Mouse (Mus musculus) heart, embryonic 13.5 days (tissue): ENCODE results near the gene Fam89b. TPM values are rescaled to one million over a fixed set of nuclear protein-coding genes. Genes with fewer than 3 reads are reported as not detected.

ENCODE experiments used
- ATAC-seq: fragments of 200-750 bp; cut with Nextera tagmentation; 2 replicates; pipeline ENCODE4 v1.8.0; 2017; ENCODE audit warnings: moderate TSS enrichment; ENCODE audit not compliant: insufficient number of reproducible peaks, low FRiP score, low TSS enrichment; ENCODE audit errors: extremely low read depth
- H3K27ac ChIP-seq: fragments of 300-500 bp; sonication (generic); replicated peaks from 2 replicates; pipeline ENCODE4 v1.5.1; 2015; ENCODE audit warnings: moderate library complexity, mild to moderate bottlenecking, inconsistent platforms
- H3K27me3 ChIP-seq: fragments of 300-500 bp; sonication (generic); replicated peaks from 2 replicates; pipeline ENCODE4 v1.6.1; 2015; ENCODE audit warnings: mild to moderate bottlenecking, inconsistent platforms
- H3K36me3 ChIP-seq: fragments of 300-500 bp; sonication (generic); 2 replicates; pipeline ENCODE4 v1.6.1; 2015; ENCODE audit warnings: mild to moderate bottlenecking, inconsistent platforms
- H3K4me1 ChIP-seq: fragments of 300-500 bp; sonication (generic); 2 replicates; pipeline ENCODE4 v1.6.1; 2015; ENCODE audit warnings: inconsistent platforms
- H3K4me2 ChIP-seq: fragments of 300-500 bp; sonication (generic); 2 replicates; pipeline ENCODE4 v1.6.1; 2015; ENCODE audit warnings: inconsistent platforms, mild to moderate bottlenecking, moderate library complexity
- H3K4me3 ChIP-seq: fragments of 300-500 bp; sonication (generic); 2 replicates; pipeline ENCODE4 v1.5.1; 2015; ENCODE audit warnings: moderate library complexity, mild to moderate bottlenecking, inconsistent platforms
- H3K9ac ChIP-seq: fragments of 300-500 bp; sonication (generic); 2 replicates; pipeline ENCODE4 v1.6.1; 2015; ENCODE audit warnings: inconsistent platforms, mild to moderate bottlenecking, moderate library complexity
- H3K9me3 ChIP-seq: fragments of 300-500 bp; sonication (generic); 2 replicates; pipeline ENCODE4 v1.6.1; 2016; ENCODE audit warnings: inconsistent platforms
- WGBS: fragments of 180-500 bp; shearing (Covaris S2); methylation state at CpG from one replicate; pipeline ENCODE4 v1.1.7; 2015; ENCODE audit warnings: mixed read lengths; 5-methylcytosine and 5-hydroxymethylcytosine counted together
- polyA plus RNA-seq: library from polyadenylated mRNA; unstranded; fragments of >200 nt; fragmentation: Nextera tagmentation; extraction: Ambion mirVana; gene quantifications from 2 replicates; pipeline ENCODE4 v1.2.1, GENCODE M21; 2015

The Fam89b gene
- polyA plus RNA-seq, result 79.7 and 82.6 TPM in 2 replicates

GRCm38 (mm10) chr19:5729444-5729815 lies at the start of gene Fam89b:
Fam89b (minus strand) TSS chr19:5729653.
- peaks cover 63% of the 10 kb centered on the region for H3K4me1 ChIP-seq
- ATAC-seq, result peak; percentile 42
- under 1% methylated on average over 37 of the region's 37 CpGs for WGBS

DNA sequence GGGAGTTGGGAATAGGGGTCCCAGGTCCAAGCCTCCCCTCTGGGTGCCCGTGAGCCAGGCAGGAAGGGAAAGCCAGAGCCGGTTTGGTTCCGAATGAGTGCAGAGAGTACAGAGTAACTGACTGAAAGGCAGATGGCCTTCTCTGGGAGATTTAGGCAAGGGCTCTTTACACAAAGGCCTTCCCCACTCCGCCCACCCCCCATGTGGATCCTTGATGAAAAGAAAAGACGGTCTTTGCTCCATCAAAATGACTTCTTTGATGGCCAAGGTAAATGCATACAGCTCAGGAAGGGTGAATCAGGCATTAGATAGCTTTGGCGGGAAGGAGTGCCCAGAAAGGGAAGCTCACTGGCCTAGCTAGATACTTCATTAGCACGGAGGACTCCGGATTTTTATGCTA lies 48.9 kb upstream of the Fam89b start:
- no peaks in the 10 kb centered on the region for H3K4me1 ChIP-seq
- H3K9me3 ChIP-seq, result no peaks in the 10 kb centered on the region
- H3K27me3 ChIP-seq, result 0 out of 2 replicates have a peak, but pooled peaks cover 3% of the 10 kb centered on the region
- no peak overlapping the region for H3K4me3 ChIP-seq
- ATAC-seq, result no peak
- H3K27ac ChIP-seq, result no peak overlapping the region
- no peaks in the 10 kb centered on the region for H3K36me3 ChIP-seq
- 50% methylated on average over 8 of the region's 8 CpGs for WGBS
- peak overlapping the region; percentile 14; the same call in 1 of the 2 replicates for H3K9ac ChIP-seq
- H3K4me2 ChIP-seq, result no peak overlapping the region

More at GRCm38 (mm10) chr19:5729444-5729815, at the start of gene Fam89b:
- H3K9me3 ChIP-seq, result no peaks in the 10 kb centered on the region
- H3K4me2 ChIP-seq, result peak within 1 kb of the TSS; percentile 98
- peak within 1 kb of the TSS; percentile 98 for H3K9ac ChIP-seq
- H3K27ac ChIP-seq, result peak within 1 kb of the TSS; percentile 98
- peak within 1 kb of the TSS; percentile 96 for H3K4me3 ChIP-seq
- peaks cover 7% of the 10 kb centered on the region for H3K36me3 ChIP-seq
- no peaks in the 10 kb centered on the region for H3K27me3 ChIP-seq

GRCm38 (mm10) chr19:5777387-5778032 lies 48.1 kb upstream of the Fam89b start:
- 68% methylated on average over 9 of the region's 9 CpGs for WGBS
- Histone ChIP-seq H3K4me3 (no peak overlapping the region), H3K9ac (0 out of 2 replicates have a peak overlapping the region, but pooled peaks have one; percentile 14), H3K36me3 (no peaks in the 10 kb centered on the region), H3K4me1 (no peaks in the 10 kb centered on the region), H3K9me3 (no peaks in the 10 kb centered on the region), H3K4me2 (no peak overlapping the region), H3K27ac (no peak overlapping the region), H3K27me3 (0 out of 2 replicates have a peak, but pooled peaks cover 3% of the 10 kb centered on the region)
- no peak for ATAC-seq

DNA sequence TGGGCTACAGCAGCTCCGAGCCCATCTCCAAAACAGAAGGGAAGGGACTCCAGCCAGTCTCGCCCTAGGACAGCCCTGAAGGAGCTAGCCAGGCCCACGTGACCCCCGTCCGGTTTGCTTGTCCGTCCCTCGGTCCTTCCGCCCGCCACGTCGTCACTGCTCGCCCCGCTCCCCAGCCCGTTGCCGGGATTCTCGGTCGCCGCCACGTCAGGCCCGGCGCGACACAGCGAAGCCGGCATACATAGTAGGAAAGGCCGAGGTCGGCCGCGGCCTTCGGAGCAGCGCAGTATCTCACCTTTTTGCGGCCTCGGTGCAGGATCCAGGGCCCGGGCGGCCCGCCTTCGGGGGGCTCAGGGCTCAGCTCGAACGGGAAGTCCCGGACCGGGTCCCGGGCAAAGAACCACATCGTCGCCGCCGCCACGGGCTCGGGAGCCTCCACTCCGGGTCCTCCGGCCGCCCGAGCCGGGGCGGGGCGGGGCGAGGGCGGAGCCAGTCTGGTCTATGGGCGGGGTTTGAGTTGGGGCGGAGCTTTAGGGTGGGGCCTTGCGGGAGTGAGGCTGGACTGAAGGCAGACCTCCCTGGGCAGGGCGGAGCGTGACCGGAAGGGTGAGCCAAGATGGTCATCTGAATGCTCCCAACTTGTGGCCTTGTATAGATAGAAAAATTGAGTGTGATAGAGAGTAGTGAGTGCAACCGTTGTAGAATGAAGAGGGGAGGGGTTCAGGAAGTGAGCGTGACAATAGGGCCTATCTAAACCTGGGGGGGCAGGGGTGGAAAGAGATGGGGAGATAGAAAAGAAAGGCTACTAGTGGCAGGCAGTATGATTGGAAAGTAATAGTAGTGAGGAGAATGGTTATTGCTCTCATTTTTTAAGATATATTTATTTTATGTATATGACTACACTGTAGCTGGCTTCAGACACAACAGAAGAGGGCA lies 41.7 kb upstream of the Fam89b start, which contains the start of gene Scyl1:
Gene Scyl1 (minus strand): TSS at position 495 of the 936 bp plus-strand sequence.
- peak; percentile 96 for ATAC-seq
- peaks cover 38% of the 10 kb centered on the region for H3K36me3 ChIP-seq
- H3K27me3 ChIP-seq, result no peaks in the 10 kb centered on the region
- H3K9ac ChIP-seq, result peak within 1 kb of the TSS; percentile 98
- peak within 1 kb of the TSS; percentile 84 for H3K4me3 ChIP-seq
- H3K4me2 ChIP-seq, result peak within 1 kb of the TSS; percentile 98
- H3K9me3 ChIP-seq, result no peaks in the 10 kb centered on the region
- H3K4me1 ChIP-seq, result peaks cover 11% of the 10 kb centered on the region
- peak within 1 kb of the TSS; percentile 88 for H3K27ac ChIP-seq
- WGBS, result 1% methylated on average over 64 of the region's 64 CpGs

DNA sequence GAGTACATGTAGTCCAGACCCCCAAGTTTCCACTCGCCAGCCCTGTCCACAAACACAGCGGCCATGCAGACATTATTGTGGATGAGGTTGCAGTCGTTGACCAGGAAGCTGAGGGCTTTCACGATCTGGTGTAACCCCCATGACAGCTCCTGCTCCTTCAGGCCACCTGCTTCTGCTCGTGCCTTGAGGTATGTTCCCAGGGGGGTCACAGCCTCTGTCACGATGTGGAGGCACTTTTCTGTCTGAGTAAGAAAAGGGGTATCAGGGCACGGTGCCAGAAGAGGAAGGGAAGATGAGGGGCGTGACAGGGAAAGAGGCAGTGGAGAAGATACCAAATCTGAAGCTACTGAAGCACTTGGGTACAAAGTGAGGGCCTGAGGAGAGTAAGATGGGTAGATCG lies 40.9 kb upstream of the Fam89b start:
- H3K4me1 ChIP-seq, result peaks cover 11% of the 10 kb centered on the region
- H3K36me3 ChIP-seq, result peaks cover 46% of the 10 kb centered on the region
- ATAC-seq, result no peak
- peak overlapping the region; percentile 98 for H3K9ac ChIP-seq
- 40% methylated on average over 9 of the region's 9 CpGs for WGBS
- no peaks in the 10 kb centered on the region for H3K27me3 ChIP-seq
- H3K4me2 ChIP-seq, result peak overlapping the region; percentile 98
- H3K4me3 ChIP-seq, result peak overlapping the region; percentile 84
- H3K9me3 ChIP-seq, result no peaks in the 10 kb centered on the region
- H3K27ac ChIP-seq, result peak overlapping the region; percentile 88

DNA sequence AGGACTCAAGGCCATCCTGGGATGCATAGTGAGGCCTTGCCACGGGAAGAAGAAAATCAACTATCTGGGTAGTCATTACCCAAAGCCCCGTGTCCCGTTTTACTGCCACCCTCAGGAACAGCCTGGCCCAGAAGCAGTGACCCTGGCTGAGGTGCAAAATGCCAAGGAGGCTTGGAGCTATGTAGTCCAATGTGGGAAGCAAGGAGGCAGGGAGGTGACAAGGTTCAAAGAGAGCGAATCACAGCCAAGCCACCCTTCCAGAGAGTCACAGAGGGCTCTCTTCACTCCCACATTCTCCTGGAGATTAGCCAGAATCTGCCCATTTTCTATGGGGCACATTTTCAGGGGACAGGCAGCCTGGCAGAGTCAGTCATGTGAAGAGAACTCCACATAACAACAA lies 37.8 kb upstream of the Fam89b start:
- ATAC-seq, result no peak
- WGBS, result 86% methylated on average over 4 of the region's 4 CpGs
- H3K27me3 ChIP-seq, result no peaks in the 10 kb centered on the region
- no peak overlapping the region for H3K4me3 ChIP-seq
- H3K4me2 ChIP-seq, result no peak overlapping the region
- H3K27ac ChIP-seq, result no peak overlapping the region
- no peak overlapping the region for H3K9ac ChIP-seq
- peaks cover 11% of the 10 kb centered on the region for H3K4me1 ChIP-seq
- H3K36me3 ChIP-seq, result peaks cover 76% of the 10 kb centered on the region
- no peaks in the 10 kb centered on the region for H3K9me3 ChIP-seq

DNA sequence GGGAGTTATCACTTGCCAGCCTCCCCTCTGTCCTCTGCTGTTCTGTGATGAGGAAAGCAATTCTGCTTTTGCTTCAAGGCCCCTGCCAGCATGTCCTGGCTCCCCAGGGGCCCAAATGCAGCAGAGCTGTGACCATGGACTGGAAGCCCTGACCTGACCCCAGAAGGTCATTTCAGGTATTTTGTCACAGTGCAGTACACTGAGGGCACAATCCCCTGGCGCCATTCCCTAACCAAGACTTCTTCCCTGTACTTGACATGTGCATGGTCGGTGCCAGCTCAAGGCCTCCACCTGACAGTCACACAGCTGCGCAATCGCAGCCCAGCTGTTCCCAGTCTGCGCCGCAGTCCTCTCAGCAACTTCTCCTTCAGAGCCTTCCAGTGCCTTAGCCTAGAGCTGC lies 33.7 kb upstream of the Fam89b start:
- Histone ChIP-seq H3K36me3 (peaks cover 99% of the 10 kb centered on the region), H3K4me2 (no peak overlapping the region), H3K27ac (no peak overlapping the region), H3K4me1 (no peaks in the 10 kb centered on the region), H3K9me3 (no peaks in the 10 kb centered on the region), H3K27me3 (peaks cover 7% of the 10 kb centered on the region), H3K4me3 (no peak overlapping the region), H3K9ac (no peak overlapping the region)
- ATAC-seq, result no peak
- 89% methylated on average over 6 of the region's 6 CpGs for WGBS

GRCm38 (mm10) chr19:5758878-5759403 lies 29.5 kb upstream of the Fam89b start:
- peaks cover 79% of the 10 kb centered on the region for H3K36me3 ChIP-seq

DNA sequence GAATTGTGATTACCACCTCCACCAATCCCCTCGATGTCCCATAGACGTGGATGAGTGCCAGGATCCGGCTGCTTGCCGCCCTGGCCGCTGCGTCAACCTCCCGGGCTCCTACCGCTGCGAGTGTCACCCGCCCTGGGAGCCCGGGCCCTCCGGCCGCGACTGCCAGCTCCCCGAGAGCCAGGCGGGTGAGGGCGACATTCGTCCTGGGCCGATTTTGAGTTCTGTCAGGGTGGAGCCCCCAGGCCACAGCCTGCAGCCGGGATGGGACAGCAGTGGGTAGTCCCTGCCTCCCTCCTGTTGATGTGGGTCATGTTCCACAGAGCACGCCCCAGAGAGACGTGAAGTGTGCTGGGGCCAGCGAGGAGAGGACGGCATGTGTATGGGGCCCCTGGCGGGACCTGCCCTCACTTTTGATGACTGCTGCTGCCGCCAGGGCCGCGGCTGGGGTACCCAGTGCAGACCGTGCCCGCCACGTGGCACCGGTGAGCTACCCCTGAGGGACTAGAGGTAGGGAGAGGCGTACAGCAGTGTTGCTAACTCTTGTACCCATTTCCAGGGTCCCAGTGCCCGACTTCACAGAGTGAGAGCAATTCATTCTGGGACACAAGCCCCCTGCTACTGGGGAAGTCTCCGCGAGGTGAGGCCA lies 27.7 kb upstream of the Fam89b start:
- ATAC-seq, result no peak
- Histone ChIP-seq H3K36me3 (peaks cover 74% of the 10 kb centered on the region), H3K4me1 (peaks cover 14% of the 10 kb centered on the region), H3K4me3 (peak overlapping the region; percentile 41), H3K9ac (peak overlapping the region; percentile 77), H3K4me2 (peak overlapping the region; percentile 70), H3K27me3 (peaks cover 66% of the 10 kb centered on the region), H3K9me3 (no peaks in the 10 kb centered on the region), H3K27ac (no peak overlapping the region)
- 19% methylated on average over 36 of the region's 36 CpGs for WGBS

More at GRCm38 (mm10) chr19:5758878-5759403, 29.5 kb upstream of the Fam89b start:
- Histone ChIP-seq H3K4me1 (peaks cover 14% of the 10 kb centered on the region), H3K9me3 (no peaks in the 10 kb centered on the region), H3K4me3 (no peak overlapping the region), H3K27ac (no peak overlapping the region), H3K27me3 (peaks cover 47% of the 10 kb centered on the region), H3K9ac (no peak overlapping the region), H3K4me2 (no peak overlapping the region)
- 88% methylated on average over 14 of the region's 14 CpGs for WGBS
- no peak for ATAC-seq

- no peak for ATAC-seq
- Histone ChIP-seq H3K4me2 (peak overlapping the region; percentile 70), H3K9ac (peak overlapping the region; percentile 77), H3K9me3 (no peaks in the 10 kb centered on the region), H3K4me1 (peaks cover 20% of the 10 kb centered on the region), H3K27me3 (peaks cover 72% of the 10 kb centered on the region), H3K36me3 (peaks cover 74% of the 10 kb centered on the region), H3K4me3 (peak overlapping the region; percentile 41), H3K27ac (no peak overlapping the region)
- WGBS, result 12% methylated on average over 29 of the region's 29 CpGs
Measured at GRCm38 (mm10) chr19:5756321-5756985, 27.0 kb upstream of the Fam89b start.
